Mouse (Mus musculus): ENCODE measurements around the gene Cul4b. TPM values are rescaled to one million over a fixed set of nuclear protein-coding genes. Genes with fewer than 3 reads are reported as not detected.

Gene Cul4b
- total RNA-seq, 2 experiments from 2014 or later: 12.1 to 13.4 TPM

Other genes with a start within 250 kb of the Cul4b start
- gene Lamp2, start 119.7 kb downstream of the Cul4b start, total RNA-seq (2021): 100 to 1,000 TPM; 120 to 134 TPM
- 10 to 100 TPM; 38.2 to 44.1 TPM for gene Mcts1, start 24.4 kb upstream of the Cul4b start, total RNA-seq (2021)
- gene C1galt1c1, start 58.9 kb upstream of the Cul4b start, total RNA-seq (2021): 10 to 100 TPM; 10.0 to 13.3 TPM
- gene 6030498E09Rik, start 196.5 kb upstream of the Cul4b start, total RNA-seq (2021): not detected

Data from heart, adult 18-20 months (tissue).